Mouse (Mus musculus): ENCODE data around the gene 4931429L15Rik.

4931429L15Rik gene

GRCm38 (mm10) chr9:46302142-46302541 is 17.6 kb downstream of the 4931429L15Rik start:
- no peak for TF ChIP-seq GATA4 (IDR thresholded peaks at IDR 0.05; ENCODE audit: insufficient replicate concordance, low read length)

GRCm38 (mm10) chr9:46298381-46298780 is 21.4 kb downstream of the 4931429L15Rik start:
- TF ChIP-seq GATA4 (IDR thresholded peaks at IDR 0.05; ENCODE audit: insufficient replicate concordance, low read length) = no peak

GRCm38 (mm10) chr9:46282631-46283436 is 37.0 kb downstream of the 4931429L15Rik start, which contains the start of gene Bud13:
Gene Bud13 (plus strand): TSS chr9:46283008.
- TF ChIP-seq GATA4 (IDR thresholded peaks at IDR 0.05; ENCODE audit: insufficient replicate concordance, low read length) = peak; percentile 35; the same call in 1 of the 2 replicates

- no peak for TF ChIP-seq GATA4 (IDR thresholded peaks at IDR 0.05; ENCODE audit: insufficient replicate concordance, low read length)
Observed at GRCm38 (mm10) chr9:46274494-46274893, 45.3 kb downstream of the 4931429L15Rik start.

- peak; percentile 64; the same call in 1 of the 2 replicates for TF ChIP-seq GATA4 (IDR thresholded peaks at IDR 0.05; ENCODE audit: insufficient replicate concordance, low read length)
Observed at GRCm38 (mm10) chr9:46272677-46273454, 46.9 kb downstream of the 4931429L15Rik start, which contains the start of gene Zpr1. Gene Zpr1 (plus strand): TSS chr9:46273064.

GRCm38 (mm10) chr9:46272070-46272469 is 47.7 kb downstream of the 4931429L15Rik start:
- peak; percentile 69; the same call in 1 of the 2 replicates for TF ChIP-seq GATA4 (IDR thresholded peaks at IDR 0.05; ENCODE audit: insufficient replicate concordance, low read length)

GRCm38 (mm10) chr9:46270782-46271181 is 49.0 kb downstream of the 4931429L15Rik start:
- TF ChIP-seq GATA4 (IDR thresholded peaks at IDR 0.05; ENCODE audit: insufficient replicate concordance, low read length) = no peak

GRCm38 (mm10) chr9:46269125-46269524 is 50.7 kb downstream of the 4931429L15Rik start:
- TF ChIP-seq GATA4 (IDR thresholded peaks at IDR 0.05; ENCODE audit: insufficient replicate concordance, low read length) = no peak

GRCm38 (mm10) chr9:46268343-46268873 is 51.4 kb downstream of the 4931429L15Rik start, which contains the start of gene Apoa5:
Gene Apoa5 (plus strand): TSS chr9:46268633.
- no peak for TF ChIP-seq GATA4 (IDR thresholded peaks at IDR 0.05; ENCODE audit: insufficient replicate concordance, low read length)

- TF ChIP-seq GATA4 (IDR thresholded peaks at IDR 0.05; ENCODE audit: insufficient replicate concordance, low read length) = peak; percentile 24; the same call in 1 of the 2 replicates
Observed at GRCm38 (mm10) chr9:46261131-46261530, 58.7 kb downstream of the 4931429L15Rik start.

- TF ChIP-seq GATA4 (IDR thresholded peaks at IDR 0.05; ENCODE audit: insufficient replicate concordance, low read length) = peak; percentile 41; the same call in 1 of the 2 replicates
Observed at GRCm38 (mm10) chr9:46259111-46259510, 60.7 kb downstream of the 4931429L15Rik start.

GRCm38 (mm10) chr9:46257546-46257945 is 62.2 kb downstream of the 4931429L15Rik start:
- TF ChIP-seq GATA4 (IDR thresholded peaks at IDR 0.05; ENCODE audit: insufficient replicate concordance, low read length) = no peak

- peak; percentile 27; the same call in 1 of the 2 replicates for TF ChIP-seq GATA4 (IDR thresholded peaks at IDR 0.05; ENCODE audit: insufficient replicate concordance, low read length)
Observed at GRCm38 (mm10) chr9:46256658-46257385, 63.0 kb downstream of the 4931429L15Rik start.

GRCm38 (mm10) chr9:46256177-46256576 is 63.6 kb downstream of the 4931429L15Rik start:
- no peak for TF ChIP-seq GATA4 (IDR thresholded peaks at IDR 0.05; ENCODE audit: insufficient replicate concordance, low read length)

Measured in liver, adult (tissue).